Mouse (Mus musculus) adrenal gland (tissue): ENCODE measurements around the gene U2af1l4.

ENCODE experiments used
- intact Hi-C: fragments of 180-260 bp; cut with DNase I; formaldehyde crosslinking; loops from one replicate; pipeline ENCODE4 v1.15.1; 2025

U2af1l4 gene

DNA sequence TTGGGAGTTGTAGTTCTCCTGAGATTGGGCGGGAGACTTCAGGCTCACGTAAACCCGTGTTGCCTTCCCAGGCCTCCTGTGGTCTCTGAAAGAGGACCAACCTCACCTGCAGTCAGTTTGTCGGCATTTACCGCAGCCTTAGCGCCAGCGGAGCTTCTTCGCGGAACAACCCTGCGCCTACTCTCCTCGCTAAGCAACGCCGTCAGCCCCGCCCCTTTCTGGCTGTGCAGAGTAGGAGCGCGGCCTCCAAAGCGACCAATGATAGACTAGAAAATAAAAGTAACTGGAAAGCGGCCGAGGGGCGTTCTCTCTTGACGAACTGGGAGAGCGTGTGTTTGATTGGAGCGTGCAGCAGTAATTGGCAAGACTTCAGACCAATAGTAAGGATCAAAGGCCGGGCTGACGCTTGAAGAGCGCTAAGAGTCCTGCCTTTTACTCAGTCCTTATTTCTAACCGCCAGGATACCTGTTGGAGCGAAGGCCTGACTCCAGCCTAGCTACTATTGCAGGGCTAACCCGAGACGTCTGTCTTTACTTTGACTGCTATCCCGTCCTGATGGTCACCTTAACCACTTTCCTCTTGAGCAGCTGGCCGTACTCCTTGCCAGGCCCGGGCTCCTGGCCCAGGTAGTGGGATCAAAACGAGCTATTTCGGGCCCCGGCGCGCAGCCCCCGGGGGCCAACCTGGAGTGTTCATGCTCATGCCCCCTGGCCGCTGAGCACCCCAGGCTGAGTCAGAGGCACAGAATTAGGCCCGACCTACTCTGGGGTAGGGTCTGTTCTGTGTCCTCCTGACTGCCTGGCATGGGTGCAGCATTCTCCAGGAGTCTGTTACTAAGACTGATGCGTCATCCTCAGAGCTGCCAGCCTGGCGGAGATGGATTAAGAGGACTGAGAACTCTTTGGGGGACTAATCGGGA is 10.7 kb upstream of the U2af1l4 start, which contains the start of the genes Hspb6 and Proser3:
Gene Hspb6, plus strand, starts transcription at position 77 of the 919 bp plus-strand sequence.
Gene Proser3, minus strand, starts transcription at position 198 of the 919 bp plus-strand sequence.
- intact Hi-C loops: no loop called here

DNA sequence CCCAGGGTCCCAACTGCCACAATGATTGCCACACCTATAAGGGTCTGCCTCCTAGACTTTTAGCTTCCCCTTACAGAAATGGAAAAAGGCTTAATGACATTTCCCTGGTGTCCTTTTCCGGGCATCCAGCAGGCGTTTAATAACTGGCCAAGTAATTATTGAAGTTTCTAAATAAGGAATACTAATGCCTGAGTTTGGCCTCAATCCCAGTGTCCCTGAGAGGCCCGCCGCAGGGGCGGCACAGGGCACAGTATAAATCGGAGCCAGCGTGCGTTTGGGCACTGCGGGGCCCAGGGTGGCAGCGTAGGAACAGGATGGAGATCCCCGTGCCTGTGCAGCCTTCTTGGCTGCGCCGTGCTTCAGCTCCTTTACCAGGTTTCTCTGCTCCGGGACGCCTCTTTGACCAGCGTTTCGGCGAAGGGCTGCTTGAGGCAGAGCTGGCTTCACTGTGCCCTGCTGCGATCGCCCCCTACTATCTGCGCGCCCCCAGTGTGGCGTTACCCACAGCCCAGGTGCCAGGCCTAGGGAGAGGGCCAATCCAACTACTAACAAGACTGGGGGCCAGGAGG is 10.0 kb upstream of the U2af1l4 start:
- intact Hi-C loops: no loop called here

DNA sequence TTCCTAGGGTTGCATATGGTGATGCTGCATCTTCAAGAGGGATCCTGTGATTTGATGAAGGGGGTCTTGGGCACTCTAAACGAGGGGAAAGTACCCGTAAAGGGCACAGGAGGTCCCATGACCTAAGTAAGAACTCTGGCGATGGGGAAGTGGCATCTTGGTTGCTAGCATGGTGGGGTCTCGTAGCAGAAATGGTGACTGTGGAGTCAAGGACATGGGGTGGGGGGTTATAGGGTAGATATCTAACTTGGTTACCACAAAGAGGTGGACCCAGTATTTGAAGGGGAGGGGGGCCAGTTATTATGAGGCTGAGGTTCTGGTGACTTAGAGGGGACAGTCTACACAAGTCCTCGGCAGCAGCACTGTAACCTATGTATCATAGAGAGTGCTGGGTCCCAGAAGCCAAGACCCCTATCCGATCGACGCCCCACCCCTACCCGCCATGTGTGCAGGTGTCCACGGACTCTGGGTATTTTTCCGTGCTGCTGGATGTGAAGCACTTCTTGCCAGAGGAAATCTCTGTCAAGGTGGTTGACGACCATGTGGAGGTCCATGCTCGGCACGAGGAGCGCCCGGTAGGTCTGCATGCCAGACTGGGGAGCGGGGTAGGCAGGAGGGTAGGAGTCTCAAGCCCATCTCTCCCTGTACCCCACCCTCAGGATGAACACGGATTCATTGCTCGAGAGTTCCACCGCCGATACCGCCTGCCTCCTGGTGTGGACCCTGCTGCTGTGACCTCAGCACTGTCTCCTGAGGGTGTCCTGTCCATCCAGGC is 9.1 kb upstream of the U2af1l4 start:
- intact Hi-C loops: no loop called here

DNA sequence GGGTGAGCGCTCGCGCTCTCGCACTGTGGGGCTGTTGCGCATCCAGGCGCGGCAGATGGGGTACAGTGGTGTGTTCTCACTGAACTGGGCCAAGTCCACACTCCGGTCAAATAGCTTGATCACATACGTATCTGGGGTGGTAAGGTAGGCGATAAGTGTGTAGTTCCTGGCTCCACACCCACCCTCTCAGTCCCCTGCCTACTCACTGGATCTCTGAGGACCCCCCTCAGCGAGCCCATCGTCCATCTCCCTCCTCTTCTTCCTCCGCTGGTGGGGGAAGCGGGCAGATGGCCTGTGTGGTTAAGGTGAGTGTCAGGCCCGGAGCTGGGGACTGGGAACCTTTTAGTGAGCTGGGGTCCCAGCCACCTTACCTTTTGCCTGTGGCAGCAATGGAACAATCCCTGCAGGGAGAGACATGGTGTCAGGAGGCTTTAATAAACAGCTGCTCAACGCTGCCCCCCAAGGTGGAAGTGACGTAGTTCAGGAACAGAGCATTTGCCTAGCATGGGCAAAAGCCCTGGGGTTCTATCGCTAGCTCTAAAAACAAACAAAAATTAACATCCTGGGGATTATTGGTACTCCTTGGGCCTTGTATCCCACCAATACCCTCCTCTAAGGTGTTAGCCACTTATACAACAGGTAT is 6.1 kb upstream of the U2af1l4 start:
- intact Hi-C loops: no loop called here

DNA sequence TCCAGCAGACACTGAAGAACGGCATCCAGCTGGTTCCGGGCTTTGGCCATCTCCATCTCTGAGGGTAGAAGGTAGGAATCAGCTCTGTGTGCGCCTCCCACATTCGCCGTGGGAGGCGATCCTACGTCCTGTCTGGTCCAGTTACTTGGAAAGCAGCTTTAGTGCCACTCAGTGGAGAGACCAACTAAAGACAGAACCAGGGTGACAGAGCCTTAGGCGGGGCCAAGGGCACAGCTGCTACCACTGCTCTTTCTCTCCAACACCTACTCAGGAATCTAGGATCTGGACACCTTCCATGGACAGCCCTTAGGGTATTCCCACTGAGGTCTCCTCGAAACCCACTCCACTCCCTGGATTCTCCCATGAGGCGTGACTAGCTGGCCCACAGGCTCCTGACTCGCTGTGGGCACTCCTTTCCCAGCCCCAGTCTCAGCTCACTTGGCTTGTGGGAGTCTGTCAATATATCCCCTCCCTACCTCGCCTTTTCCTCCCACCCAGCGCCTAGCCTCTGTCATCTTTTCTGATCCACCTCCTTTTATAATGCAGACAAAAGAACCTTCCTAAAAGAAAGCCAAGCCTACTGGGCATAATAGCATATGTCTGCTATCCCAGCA is 5.1 kb upstream of the U2af1l4 start:
- intact Hi-C loops: no loop called here

DNA sequence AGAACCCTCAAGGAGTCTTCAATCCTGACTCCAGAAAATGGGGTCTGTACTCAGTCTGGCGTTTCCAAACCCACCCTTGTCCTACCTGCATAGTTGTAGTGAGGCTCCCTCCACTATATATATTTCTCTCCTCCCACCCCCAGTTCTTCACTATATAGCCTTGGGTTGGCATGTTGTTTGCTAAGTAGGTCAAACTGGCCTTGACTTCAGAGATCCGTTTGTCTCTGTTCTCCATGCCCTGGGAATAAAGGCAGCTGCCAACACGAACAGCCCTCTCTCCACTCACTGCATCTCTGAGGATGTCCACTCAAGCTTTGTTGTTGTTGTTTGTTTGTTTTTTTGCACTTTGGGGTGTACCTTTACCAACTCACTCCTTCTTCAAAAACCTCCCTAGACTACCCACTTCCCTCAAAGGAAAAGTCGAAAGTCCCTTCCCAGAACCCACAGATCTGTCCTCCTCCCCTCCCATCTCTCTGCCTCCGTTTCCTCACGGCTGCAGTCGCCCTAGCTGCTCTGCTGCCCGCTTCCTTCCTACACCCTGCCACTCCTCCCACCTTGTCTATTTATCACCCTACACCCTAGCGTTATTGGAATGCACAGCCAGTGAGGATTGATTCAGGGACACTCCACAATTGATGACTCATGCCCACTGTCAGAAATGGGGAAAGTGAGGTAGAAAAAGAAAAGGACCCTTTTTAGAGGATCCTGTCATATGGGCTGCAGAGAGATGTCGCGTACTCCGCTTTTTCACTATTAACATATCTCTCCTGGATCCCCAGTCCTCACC is 4.3 kb upstream of the U2af1l4 start:
- intact Hi-C loops: no loop called here

DNA sequence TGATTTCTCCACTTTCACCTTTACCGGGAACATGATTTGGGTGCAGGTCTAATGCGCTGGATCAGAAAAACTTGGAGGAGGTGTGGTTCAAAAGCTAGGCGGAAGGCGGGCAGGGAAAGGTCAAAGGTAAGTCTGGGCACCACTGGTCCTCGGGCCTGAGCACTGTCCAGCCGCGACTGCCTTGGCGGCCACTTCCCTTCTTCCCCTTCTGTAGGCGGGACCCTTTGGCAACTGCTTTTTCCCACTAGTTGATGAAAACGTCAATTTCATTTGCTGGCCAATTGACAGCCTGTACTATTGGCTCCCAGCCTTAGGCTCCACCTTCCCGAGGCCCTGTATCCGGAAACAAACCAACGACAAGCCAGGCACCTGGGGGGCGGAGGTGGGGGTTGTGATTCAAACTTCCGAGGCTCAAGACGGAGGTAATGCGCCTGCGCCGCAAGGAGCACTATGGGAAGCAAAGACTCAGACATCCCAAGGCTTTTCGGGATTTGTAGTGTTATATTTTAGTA is 3.6 kb upstream of the U2af1l4 start, which contains the start of gene Lin37:
Gene Lin37, minus strand, starts transcription at position 396 of the 512 bp plus-strand sequence.
- intact Hi-C loops: no loop called here

DNA sequence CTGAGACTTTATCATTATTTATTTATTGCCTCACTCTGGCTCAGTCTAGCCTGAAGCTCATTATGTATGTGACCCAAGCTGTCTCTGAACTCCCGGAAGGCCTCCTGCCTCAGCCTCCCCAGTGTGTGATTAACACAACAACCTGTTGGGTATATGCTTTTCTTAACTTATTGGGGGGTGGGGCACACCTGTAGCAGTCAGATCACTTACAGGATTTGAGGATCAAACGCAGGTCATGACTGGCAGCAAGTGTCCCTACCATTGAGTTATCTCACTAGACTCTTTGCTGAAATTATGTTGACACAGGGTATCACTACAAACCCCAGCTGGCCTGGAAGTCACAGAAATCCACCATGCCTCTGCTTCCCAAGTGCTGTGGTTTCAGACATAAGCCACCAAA is 2.8 kb upstream of the U2af1l4 start:
- intact Hi-C loops: no loop called here

DNA sequence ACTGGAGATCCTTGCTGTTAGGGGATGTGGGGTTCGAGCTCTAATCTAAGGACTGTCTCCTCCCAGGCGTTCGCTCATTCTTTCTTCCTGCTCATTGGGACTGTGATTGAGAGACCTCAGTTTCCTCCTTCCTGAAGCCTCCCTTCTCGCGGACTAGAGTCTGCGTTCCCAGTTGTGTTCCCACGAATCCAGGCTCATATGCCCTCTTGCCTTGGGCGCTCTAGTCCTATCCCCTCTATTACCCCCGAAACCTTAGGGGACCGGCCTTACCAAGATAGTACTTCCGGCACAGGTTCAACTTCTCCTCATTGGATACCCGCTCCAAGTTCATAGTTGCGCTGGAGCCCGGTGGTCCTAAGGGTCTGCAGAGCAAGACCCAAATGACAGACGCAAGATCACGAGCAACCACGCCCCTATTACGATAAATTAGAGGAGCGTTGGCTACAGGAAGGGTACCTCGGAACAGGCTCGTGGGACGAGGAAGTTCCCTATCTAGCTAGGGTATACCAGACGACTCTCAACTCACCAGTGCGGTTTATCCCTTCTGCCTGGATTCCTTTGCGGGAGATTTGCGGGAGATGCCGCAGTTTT is 480 bp upstream of the U2af1l4 start:
- intact Hi-C loops: no loop called here

DNA sequence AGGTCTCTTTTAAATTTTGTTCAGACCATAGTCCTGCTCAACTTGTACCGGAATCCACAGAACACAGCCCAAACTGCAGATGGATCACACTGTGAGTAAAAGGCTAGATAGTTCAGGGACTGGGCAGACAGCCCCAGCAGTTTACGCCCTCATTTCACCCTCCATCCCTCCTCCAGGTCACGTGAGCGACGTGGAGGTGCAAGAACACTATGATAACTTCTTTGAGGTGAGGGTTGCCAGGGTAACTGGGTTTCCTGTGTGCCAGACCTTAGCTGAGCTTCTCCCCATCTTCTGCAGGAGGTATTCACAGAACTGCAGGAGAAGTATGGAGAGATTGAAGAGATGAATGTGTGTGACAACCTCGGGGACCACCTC is 792 bp downstream of the U2af1l4 start:
- intact Hi-C loops: loop anchor here (2.0 kb wide), 1 partner anchor 23 kb away; no protein-coding TSS in a partner anchor

DNA sequence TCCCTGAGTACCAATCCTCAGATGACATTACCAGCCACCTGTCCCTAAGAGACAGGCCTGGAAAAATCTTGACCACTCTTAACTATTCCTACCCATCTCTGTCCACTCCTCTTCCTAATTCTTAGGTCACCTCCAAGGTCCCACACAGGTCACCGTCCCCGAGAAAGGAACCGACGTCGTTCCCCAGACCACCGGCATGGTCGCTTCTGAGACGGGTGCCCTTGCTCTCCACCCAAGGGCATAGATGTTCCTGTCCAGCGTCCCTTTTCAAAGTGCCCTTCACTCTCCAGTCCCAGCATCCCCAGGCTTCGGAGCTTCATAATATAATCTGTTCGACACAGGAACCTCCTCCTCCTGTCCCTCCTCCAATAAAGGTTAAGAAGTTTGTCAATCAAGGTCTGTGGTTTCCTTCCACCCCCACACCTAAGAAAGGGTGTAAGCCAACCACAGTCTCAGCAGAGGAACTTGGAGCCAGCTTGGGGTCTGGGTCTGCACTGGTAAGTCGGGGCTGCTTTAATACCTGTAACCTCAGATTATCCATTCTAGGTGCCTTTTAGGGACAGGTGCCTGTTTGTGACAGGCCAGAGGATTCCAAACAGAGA is 2.0 kb downstream of the U2af1l4 start, which contains the start of gene Igflr1:
Gene Igflr1, plus strand, starts transcription at position 458 of the 602 bp plus-strand sequence.
- intact Hi-C loops: loop anchor here (2.0 kb wide), 1 partner anchor 22 kb away; no protein-coding TSS in a partner anchor

DNA sequence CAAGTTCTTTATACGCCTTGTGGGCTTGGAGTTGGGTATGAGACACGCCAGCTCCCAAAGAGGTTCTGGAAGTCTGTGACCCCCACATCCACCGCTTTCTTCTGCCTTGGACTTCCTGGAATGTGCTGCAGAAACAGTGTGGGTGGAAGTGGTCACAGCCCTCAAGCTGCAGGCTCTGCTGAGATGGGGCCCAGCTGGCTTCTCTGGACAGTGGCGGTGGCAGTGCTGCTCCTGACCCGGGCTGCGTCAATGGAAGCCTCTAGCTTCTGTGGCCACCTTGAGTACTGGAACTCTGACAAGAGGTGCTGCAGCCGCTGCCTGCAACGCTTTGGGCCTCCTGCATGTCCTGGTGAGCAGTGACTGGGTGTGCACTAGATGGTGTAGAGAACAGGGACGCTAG is 2.9 kb downstream of the U2af1l4 start:
- intact Hi-C loops: loop anchor here (1.0 kb wide), 1 partner anchor 13 kb away; no protein-coding TSS in a partner anchor

DNA sequence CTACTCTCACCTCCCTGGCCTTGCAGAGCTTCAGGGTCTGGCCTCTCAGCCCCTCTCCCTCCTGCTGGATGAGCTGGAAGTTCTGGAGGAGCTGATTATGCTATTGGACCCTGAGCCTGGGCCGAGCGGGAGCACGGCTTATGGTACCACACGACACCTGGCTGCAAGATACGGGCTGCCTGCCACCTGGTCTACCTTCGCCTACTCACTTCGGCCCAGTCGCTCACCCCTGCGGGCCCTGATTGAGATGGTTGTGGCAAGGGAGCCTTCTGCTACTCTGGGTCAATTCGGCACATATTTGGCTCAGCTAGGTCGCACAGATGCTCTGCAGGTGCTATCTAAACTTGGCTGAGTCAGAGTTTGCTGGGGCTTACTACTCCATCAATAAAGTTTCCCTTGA is 4.5 kb downstream of the U2af1l4 start:
- intact Hi-C loops: no loop called here

DNA sequence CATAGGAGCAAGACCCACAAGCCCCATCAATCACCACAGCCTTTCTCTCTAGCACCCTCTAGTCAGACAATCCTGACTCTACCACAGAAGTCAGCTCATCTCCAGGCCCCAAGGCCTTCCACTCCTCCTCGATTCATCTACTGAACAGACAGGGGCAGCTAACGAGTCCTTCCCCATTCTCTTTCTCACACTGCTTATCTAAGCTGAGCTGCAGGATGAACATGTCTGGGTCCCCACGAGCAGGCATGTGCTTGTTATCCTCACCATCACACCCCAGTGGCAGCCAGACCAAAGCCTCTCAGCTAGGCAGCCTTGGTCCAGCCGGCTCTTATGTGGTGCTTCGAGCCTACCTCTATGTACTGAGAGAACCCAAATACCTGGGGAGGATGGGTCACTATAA is 9.3 kb downstream of the U2af1l4 start:
- intact Hi-C loops: no loop called here

DNA sequence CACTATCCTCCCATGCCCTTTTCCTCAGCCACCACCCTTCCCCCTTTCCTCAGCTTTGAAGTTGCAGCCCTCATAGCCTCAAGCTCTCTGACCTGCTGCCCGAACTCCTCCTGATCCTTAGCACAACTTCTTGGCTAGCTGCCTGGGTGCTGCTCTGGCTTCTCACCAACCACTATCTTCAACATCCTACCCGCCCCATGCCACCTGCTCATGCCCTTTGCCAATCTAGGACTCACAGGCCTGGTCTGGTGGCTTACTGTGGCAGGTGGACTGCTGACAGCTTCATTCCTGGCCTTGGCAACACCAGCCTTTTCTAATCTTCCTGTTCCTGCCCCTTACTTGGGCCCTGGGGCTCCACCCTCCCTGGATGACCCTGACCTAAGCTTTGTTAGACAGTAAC is 9.9 kb downstream of the U2af1l4 start:
- intact Hi-C loops: no loop called here

DNA sequence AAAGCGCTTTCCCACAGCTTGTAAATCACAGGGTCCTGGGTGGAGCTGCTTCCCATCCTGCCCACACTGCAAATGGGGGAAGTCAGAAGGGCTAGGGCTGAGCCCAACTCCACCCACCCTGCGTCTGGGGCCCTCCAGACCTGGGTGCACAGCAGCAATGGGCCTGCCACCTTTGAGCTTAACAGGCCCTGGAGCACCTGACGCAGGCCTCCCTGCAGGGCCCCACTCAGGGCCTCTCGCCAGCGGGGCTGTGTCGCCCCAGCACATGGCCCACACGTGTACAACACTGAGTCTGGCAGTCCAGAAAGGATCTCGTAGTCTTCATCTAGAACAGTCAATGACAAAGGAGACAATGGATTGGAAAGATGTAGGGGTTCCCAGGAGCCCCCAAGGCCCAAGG is 16.8 kb downstream of the U2af1l4 start:
- intact Hi-C loops: loop anchor here (1.0 kb wide), 1 partner anchor 14 kb away; no protein-coding TSS in a partner anchor

DNA sequence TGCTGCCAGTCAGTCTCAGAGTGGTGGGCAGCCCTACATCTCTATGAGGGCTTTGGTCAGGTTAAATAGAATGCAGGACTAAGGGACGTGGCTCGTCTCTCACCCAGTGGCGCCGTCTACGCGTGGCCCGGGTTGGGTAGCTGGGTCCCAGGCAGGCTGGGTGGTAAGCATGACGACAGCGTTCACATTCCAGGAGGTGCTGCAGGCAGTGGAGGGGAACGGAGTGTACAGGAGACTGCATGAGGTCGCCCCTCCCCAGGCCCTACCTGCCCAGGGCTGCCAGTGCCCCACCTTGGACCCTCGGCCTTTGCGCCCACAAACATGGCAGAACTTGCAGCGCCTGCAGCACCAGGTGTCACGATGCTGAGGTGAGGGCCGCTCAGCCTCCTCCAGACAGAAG is 18.4 kb downstream of the U2af1l4 start:
- intact Hi-C loops: no loop called here

DNA sequence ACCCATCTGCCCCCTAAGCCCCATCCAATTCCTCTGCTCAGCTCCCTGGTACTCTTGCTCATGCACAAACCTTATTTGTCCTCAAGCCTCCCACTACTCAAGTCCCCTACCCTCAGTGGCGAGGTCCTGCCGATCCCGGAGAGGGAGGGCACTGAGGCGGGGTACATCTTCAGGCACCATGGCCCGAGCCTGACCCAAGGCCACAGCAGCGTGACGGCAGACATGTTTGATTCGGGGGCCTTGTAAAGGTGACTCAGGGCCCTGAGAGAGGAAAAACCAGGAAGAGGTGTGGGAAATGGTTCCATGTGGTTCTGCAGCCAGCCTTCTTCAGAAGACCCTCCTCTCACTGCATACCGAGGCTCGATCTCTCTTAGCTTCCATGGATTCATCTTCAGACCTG is 21.2 kb downstream of the U2af1l4 start:
- intact Hi-C loops: no loop called here

DNA sequence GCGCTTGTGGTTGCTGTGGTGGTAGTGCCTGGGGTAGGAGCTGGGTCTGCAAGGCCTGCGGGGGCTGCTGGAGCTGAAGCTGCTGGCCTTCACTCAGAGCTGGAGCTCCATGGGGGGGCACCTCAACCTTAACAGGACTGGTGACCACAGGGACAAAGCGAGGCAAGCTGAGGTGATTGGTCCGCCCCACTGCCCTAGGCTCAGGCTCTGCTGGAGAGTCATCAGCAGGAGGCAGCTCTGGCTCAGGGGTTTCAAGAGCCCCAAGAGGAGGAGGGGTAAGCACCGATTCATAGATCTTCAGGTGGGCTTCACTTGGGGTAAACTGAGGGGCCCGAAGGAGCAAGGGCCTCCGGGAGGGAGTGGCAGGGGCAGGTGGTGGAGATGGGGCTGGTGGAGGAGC is 22.1 kb downstream of the U2af1l4 start:
- intact Hi-C loops: no loop called here
